Mouse (Mus musculus): ENCODE measurements around the gene Pik3ip1. TPM values are rescaled to one million over a fixed set of nuclear protein-coding genes. Genes with fewer than 3 reads are reported as not detected.

Gene Pik3ip1
- total RNA-seq, 2 experiments from 2014 or later, result 49.4 to 66.2 TPM

GRCm38 (mm10) chr11:3370928-3371598 lies 40.9 kb downstream of the Pik3ip1 start:
- peak; percentile 65 to 73 for DNase-seq
- intact Hi-C loops (cut with DNase I), result no loop called here

- intact Hi-C loops (cut with DNase I), result no loop called here
Measured at GRCm38 (mm10) chr11:3371599-3372295, 41.5 kb downstream of the Pik3ip1 start.

GRCm38 (mm10) chr11:3373591-3374292 lies 43.5 kb downstream of the Pik3ip1 start:
- intact Hi-C loops (cut with DNase I), result no loop called here
- no peak for DNase-seq

More at GRCm38 (mm10) chr11:3371599-3372295, 41.5 kb downstream of the Pik3ip1 start:
- DNase-seq, result no peak

- intact Hi-C loops (cut with DNase I), result no loop called here
- DNase-seq, result no peak
Measured at GRCm38 (mm10) chr11:3374293-3374645, 44.1 kb downstream of the Pik3ip1 start.

- DNase-seq, result no peak
- intact Hi-C loops (cut with DNase I), result no loop called here
Measured at GRCm38 (mm10) chr11:3374741-3375140, 44.5 kb downstream of the Pik3ip1 start.

GRCm38 (mm10) chr11:3379427-3379826 lies 49.2 kb downstream of the Pik3ip1 start:
- intact Hi-C loops (cut with DNase I), result no loop called here
- DNase-seq, result no peak

- intact Hi-C loops (cut with DNase I), result no loop called here
Measured at GRCm38 (mm10) chr11:3381148-3381814, 51.1 kb downstream of the Pik3ip1 start.

GRCm38 (mm10) chr11:3382602-3383594 lies 52.7 kb downstream of the Pik3ip1 start:
- DNase-seq, result no peak
- intact Hi-C loops (cut with DNase I), result no loop called here

More at GRCm38 (mm10) chr11:3381148-3381814, 51.1 kb downstream of the Pik3ip1 start:
- no peak for DNase-seq

- DNase-seq, result peak; percentile 86 to 91
- intact Hi-C loops (cut with DNase I), result loop anchor here (1.0 to 2.0 kb wide), 4 partner anchors 22 to 127 kb away; partner anchors contain the start of genes Limk2, Rnf185 and Selenom
Measured at GRCm38 (mm10) chr11:3386941-3387368, 56.8 kb downstream of the Pik3ip1 start.

- intact Hi-C loops (cut with DNase I), result loop anchor here (1.0 to 2.0 kb wide), 4 partner anchors 22 to 127 kb away; partner anchors contain the start of genes Limk2, Rnf185 and Selenom
- DNase-seq, result no peak
Measured at GRCm38 (mm10) chr11:3387482-3388196, 57.4 kb downstream of the Pik3ip1 start.

- DNase-seq, result no peak
- intact Hi-C loops (cut with DNase I), result no loop called here
Measured at GRCm38 (mm10) chr11:3389996-3390395, 59.8 kb downstream of the Pik3ip1 start.

- DNase-seq, result no peak
- intact Hi-C loops (cut with DNase I), result no loop called here
Measured at GRCm38 (mm10) chr11:3390789-3391188, 60.6 kb downstream of the Pik3ip1 start.

GRCm38 (mm10) chr11:3392526-3392925 lies 62.3 kb downstream of the Pik3ip1 start:
- intact Hi-C loops (cut with DNase I), result no loop called here
- peak in 1 of 2 experiments; percentile 7 for DNase-seq

Other genes with a start within 250 kb of the Pik3ip1 start
- gene Sfi1, start 136.9 kb upstream of the Pik3ip1 start, total RNA-seq (2021), result 10 to 100 TPM; 17.6 to 17.8 TPM
- 10 to 100 TPM; 37.9 to 41.4 TPM for gene Eif4enif1, start 128.0 kb upstream of the Pik3ip1 start, total RNA-seq (2021)
- gene Drg1, start 64.0 kb upstream of the Pik3ip1 start, total RNA-seq (2021), result 10 to 100 TPM; 61.8 to 63.3 TPM
- 10 to 100 TPM; 24.9 to 31.0 TPM for gene Patz1, start 41.5 kb upstream of the Pik3ip1 start, total RNA-seq (2021)
- gene Limk2, start 78.8 kb downstream of the Pik3ip1 start, total RNA-seq (2021), result 10 to 100 TPM; 17.6 to 24.8 TPM
- 10 to 100 TPM; 18.6 to 20.3 TPM for gene Rnf185, start 122.0 kb downstream of the Pik3ip1 start, total RNA-seq (2021)
- gene Pla2g3, start 157.9 kb downstream of the Pik3ip1 start, total RNA-seq (2021), result not detected
- 10 to 100 TPM; 15.7 to 25.8 TPM for gene Inpp5j, start 174.4 kb downstream of the Pik3ip1 start, total RNA-seq (2021)
- 10 to 100 TPM; 37.6 to 43.8 TPM for gene Selenom, start 184.3 kb downstream of the Pik3ip1 start, total RNA-seq (2021)
- 100 to 1,000 TPM; 146 to 153 TPM for gene Smtn, start 210.2 kb downstream of the Pik3ip1 start, total RNA-seq (2021)